Mouse (Mus musculus) embryo, embryonic 11 days (tissue): ENCODE data around the gene Fam69a.
"Not testable (repeated sequence)": the region's sequence is repeated elsewhere in the genome, so short reads cannot be mapped to it uniquely, and the experiment has no call there.

Source experiments
- DNase-seq: peaks from one replicate; pipeline ENCODE4 v3.0.0-alpha.2; 2015

Gene Fam69a

GRCm38 (mm10) chr5:107942941-107943340, 43.9 kb downstream of the Fam69a start:
- DNase-seq: no peak

- DNase-seq: no peak
Measured at GRCm38 (mm10) chr5:107941222-107941621, 45.7 kb downstream of the Fam69a start.

GRCm38 (mm10) chr5:107939701-107940100, 47.2 kb downstream of the Fam69a start:
- DNase-seq: no peak

- DNase-seq: no peak
Measured at GRCm38 (mm10) chr5:107938886-107939285, 48.0 kb downstream of the Fam69a start.

GRCm38 (mm10) chr5:107938483-107938882, 48.4 kb downstream of the Fam69a start:
- DNase-seq: not testable (repeated sequence)

GRCm38 (mm10) chr5:107936625-107937389, 50.1 kb downstream of the Fam69a start:
- DNase-seq: no peak

GRCm38 (mm10) chr5:107934770-107935543, 51.9 kb downstream of the Fam69a start:
- DNase-seq: no peak

GRCm38 (mm10) chr5:107933202-107933974, 53.5 kb downstream of the Fam69a start:
- peak; percentile 45 for DNase-seq

- no peak for DNase-seq
Measured at GRCm38 (mm10) chr5:107932556-107932955, 54.3 kb downstream of the Fam69a start.

- DNase-seq: no peak
Measured at GRCm38 (mm10) chr5:107926550-107927249, 60.2 kb downstream of the Fam69a start.

GRCm38 (mm10) chr5:107924564-107924963, 62.3 kb downstream of the Fam69a start:
- no peak for DNase-seq

GRCm38 (mm10) chr5:107922836-107923235, 64.0 kb downstream of the Fam69a start:
- DNase-seq: no peak

GRCm38 (mm10) chr5:107921400-107922252, 65.3 kb downstream of the Fam69a start:
- peak; percentile 77 for DNase-seq

GRCm38 (mm10) chr5:107915280-107915679, 71.6 kb downstream of the Fam69a start:
- DNase-seq: no peak

- no peak for DNase-seq
Measured at GRCm38 (mm10) chr5:107911012-107911411, 75.9 kb downstream of the Fam69a start.

- DNase-seq: no peak
Measured at GRCm38 (mm10) chr5:107910084-107910616, 76.7 kb downstream of the Fam69a start.

- no peak for DNase-seq
Measured at GRCm38 (mm10) chr5:107909668-107910067, 77.2 kb downstream of the Fam69a start.

- no peak for DNase-seq
Measured at GRCm38 (mm10) chr5:107908514-107909110, 78.3 kb downstream of the Fam69a start.

- no peak for DNase-seq
Measured at GRCm38 (mm10) chr5:107904325-107904724, 82.6 kb downstream of the Fam69a start.

GRCm38 (mm10) chr5:107901014-107901615, 85.8 kb downstream of the Fam69a start:
- DNase-seq: no peak
